Mouse (Mus musculus): ENCODE results near the gene Ncoa3. TPM values are rescaled to one million over a fixed set of nuclear protein-coding genes. Genes with fewer than 3 reads are reported as not detected.
A peak's percentile ranks its signal among the peaks of the same experiment; 100 is the strongest.

Gene Ncoa3
- total RNA-seq, 2 experiments from 2014 or later, result 34.6 to 37.8 TPM

GRCm38 (mm10) chr2:166035725-166036124, 43.3 kb downstream of the Ncoa3 start:
- DNase-seq, result no peak

GRCm38 (mm10) chr2:166039681-166040080, 47.2 kb downstream of the Ncoa3 start:
- DNase-seq, result no peak

GRCm38 (mm10) chr2:166042542-166042941, 50.1 kb downstream of the Ncoa3 start:
- no peak for DNase-seq

- no peak for DNase-seq
Measured at GRCm38 (mm10) chr2:166045006-166045405, 52.6 kb downstream of the Ncoa3 start.

GRCm38 (mm10) chr2:166045549-166046501, 53.4 kb downstream of the Ncoa3 start:
- DNase-seq, result no peak

GRCm38 (mm10) chr2:166047931-166048330, 55.5 kb downstream of the Ncoa3 start:
- no peak for DNase-seq

- DNase-seq, result no peak
Measured at GRCm38 (mm10) chr2:166048852-166049251, 56.4 kb downstream of the Ncoa3 start.

GRCm38 (mm10) chr2:166051421-166051820, 59.0 kb downstream of the Ncoa3 start:
- no peak for DNase-seq

- no peak for DNase-seq
Measured at GRCm38 (mm10) chr2:166051966-166052365, 59.5 kb downstream of the Ncoa3 start.

- DNase-seq, result no peak
Measured at GRCm38 (mm10) chr2:166054002-166054539, 61.6 kb downstream of the Ncoa3 start.

GRCm38 (mm10) chr2:166059684-166060423, 67.4 kb downstream of the Ncoa3 start:
- DNase-seq, result peak; percentile 62 to 66

GRCm38 (mm10) chr2:166062008-166062407, 69.6 kb downstream of the Ncoa3 start:
- DNase-seq, result no peak

- DNase-seq, result no peak
Measured at GRCm38 (mm10) chr2:166062431-166062830, 70.0 kb downstream of the Ncoa3 start.

GRCm38 (mm10) chr2:166066434-166066833, 74.0 kb downstream of the Ncoa3 start:
- DNase-seq, result no peak

- DNase-seq, result no peak
Measured at GRCm38 (mm10) chr2:166068261-166068660, 75.8 kb downstream of the Ncoa3 start.

- DNase-seq, result no peak
Measured at GRCm38 (mm10) chr2:166069164-166069563, 76.7 kb downstream of the Ncoa3 start.

GRCm38 (mm10) chr2:166069738-166070137, 77.3 kb downstream of the Ncoa3 start:
- DNase-seq, result no peak

GRCm38 (mm10) chr2:166071481-166071880, 79.0 kb downstream of the Ncoa3 start:
- no peak for DNase-seq

- DNase-seq, result no peak
Measured at GRCm38 (mm10) chr2:166071889-166072288, 79.5 kb downstream of the Ncoa3 start.

GRCm38 (mm10) chr2:166073082-166073481, 80.6 kb downstream of the Ncoa3 start:
- DNase-seq, result no peak

- no peak for DNase-seq
Measured at GRCm38 (mm10) chr2:166074322-166074721, 81.9 kb downstream of the Ncoa3 start.

GRCm38 (mm10) chr2:166077371-166077770, 84.9 kb downstream of the Ncoa3 start:
- DNase-seq, result no peak

- no peak for DNase-seq
Measured at GRCm38 (mm10) chr2:166079231-166079630, 86.8 kb downstream of the Ncoa3 start.

Data from layer of hippocampus, postnatal 36 days (tissue).